Mouse (Mus musculus): ENCODE measurements around the gene Dhrs7. TPM values are rescaled to one million over a fixed set of nuclear protein-coding genes. Genes with fewer than 3 reads are reported as not detected.
A peak's percentile ranks its signal among the peaks of the same experiment; 100 is the strongest.
"Not testable (repeated sequence)": the region's sequence is repeated elsewhere in the genome, so short reads cannot be mapped to it uniquely, and the experiment has no call there.

Gene Dhrs7
- 10 to 100 TPM; 79.8 to 85.4 TPM for total RNA-seq (2021)
- long read RNA-seq, experiment 1, transcript Dhrs7-201 (7 exons, 1,385 nt), result major isoform, 110 of 116 reads
- long read RNA-seq, experiment 1, partial matches to known transcripts, result 4 of 116 reads
- long read RNA-seq, experiment 1, other reads (novel, unspliced or antisense), result 1 of 116 reads
- long read RNA-seq, experiment 2, transcript Dhrs7-201 (7 exons, 1,385 nt), result major isoform, 116 of 128 reads
- long read RNA-seq, experiment 2, partial matches to known transcripts, result 6 of 128 reads
- long read RNA-seq, experiment 2, other reads (novel, unspliced or antisense), result 6 of 128 reads

DNA sequence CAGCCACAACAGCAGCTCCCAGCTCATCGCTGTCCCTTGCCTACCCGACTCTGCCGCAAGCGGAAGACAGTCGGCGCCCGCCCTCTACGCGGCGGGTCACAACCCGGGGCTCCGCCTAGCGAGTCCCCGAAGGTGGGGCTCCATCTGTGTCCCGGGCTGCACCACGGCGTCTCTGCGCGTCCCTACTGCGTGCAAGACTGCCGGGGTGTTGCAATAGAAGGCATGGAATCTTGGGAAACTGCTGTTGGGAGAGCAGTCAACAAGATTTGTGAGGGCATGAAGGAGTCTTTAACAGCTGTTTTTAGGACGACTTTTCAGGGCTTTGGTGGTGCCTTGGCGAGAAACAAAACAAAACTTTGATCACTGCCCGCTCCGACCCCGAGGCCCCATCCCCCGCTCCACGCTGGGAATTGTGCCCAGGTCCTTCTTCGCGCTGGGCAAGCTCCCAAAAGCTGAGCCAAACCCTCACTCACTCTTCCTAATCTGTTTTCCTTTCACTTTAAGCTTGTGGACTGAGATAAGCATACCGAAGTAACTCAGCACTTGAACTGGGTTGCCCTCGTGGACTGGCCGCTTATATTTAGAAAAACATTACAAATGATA is at the start of gene Dhrs7:
Gene Dhrs7, minus strand, starts transcription at position 175 of the 603 bp plus-strand sequence.
- peak; percentile 76 to 88 for DNase-seq (ENCODE audit: low spot score in 2 of 2)

DNA sequence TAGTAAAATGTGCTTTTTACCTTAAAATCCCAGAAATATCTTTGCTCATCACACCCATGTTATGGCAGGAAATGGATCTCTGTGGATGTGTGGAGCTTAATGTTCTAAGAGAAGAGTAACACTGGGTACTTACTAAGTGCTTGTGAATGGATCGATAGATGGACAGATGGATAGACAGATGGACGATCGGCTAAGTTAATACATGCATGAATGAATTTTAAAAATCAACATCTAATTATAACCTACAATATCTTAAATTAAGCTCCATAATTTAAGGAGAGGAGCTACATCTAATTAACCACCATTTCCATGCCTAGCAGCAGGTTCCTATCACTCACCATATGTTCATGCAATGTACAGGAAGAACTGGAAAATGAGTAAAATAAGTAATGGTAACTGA is 45.3 kb upstream of the Dhrs7 start:
- DNase-seq (ENCODE audit: low spot score in 2 of 2), result no peak

DNA sequence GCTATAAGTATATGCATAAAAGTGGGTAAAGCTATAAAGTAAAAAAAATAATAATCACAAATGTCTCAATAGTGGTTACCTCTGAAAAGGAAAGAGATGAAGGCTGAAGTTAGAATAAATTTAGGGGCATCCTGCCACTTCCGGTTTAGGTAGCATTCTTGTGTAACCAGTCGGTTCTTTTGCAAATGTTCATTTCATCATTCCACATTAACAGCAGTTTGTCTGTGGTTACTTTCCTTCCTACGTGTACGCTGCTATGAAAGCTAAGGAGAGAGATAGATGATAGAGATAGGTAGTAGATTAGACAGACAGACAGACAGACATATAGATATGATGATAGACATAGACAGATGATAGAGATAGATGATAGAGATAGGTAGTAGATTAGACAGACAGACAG is 39.4 kb upstream of the Dhrs7 start:
- no peak for DNase-seq (ENCODE audit: low spot score in 2 of 2)

DNA sequence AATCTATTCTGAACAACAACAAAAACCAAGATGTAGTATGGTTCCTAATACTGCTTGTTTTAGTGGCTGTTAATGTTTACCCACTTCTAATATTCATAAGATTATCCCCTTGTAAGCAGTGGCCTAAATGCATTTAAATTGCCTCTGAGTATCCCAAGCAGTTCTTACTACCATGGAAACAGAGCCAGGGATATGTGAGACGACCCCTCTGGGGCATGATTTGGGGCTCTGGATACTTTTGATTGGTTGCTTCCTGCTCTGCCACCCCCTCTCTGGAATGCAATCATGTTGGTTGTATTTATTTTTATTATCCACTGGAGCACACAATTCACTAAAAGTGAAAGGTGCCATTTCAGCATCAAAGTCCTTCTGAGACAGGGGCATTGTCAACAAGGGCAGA is 35.3 kb upstream of the Dhrs7 start:
- DNase-seq (ENCODE audit: low spot score in 2 of 2), result no peak

DNA sequence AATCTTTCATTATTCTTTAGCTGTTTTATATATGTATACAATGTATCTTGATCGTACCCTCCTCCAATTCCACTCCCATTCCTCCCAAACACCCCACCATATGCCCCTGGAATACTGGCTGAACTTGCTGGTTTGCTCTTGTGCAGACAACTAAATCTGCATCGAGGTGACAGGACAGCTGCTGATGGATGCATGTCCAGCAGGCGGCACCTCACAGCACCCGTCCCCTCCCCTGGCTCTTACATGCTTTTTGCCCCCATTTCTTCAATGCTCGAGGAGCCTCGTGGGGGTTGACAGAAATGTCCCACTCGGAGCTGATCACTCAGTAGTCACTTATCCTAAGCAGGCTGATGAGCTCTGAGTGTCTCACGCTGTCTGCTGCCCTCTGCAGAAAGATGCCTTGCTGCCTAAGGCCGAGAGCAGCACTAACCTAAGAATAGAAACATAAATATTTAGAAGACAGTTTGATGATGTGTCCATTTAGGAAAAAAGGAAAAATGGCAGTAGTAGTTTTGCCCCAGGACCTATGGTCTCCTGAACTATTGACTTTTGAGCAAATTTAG is 30.3 kb upstream of the Dhrs7 start:
- no peak for DNase-seq (ENCODE audit: low spot score in 2 of 2)

DNA sequence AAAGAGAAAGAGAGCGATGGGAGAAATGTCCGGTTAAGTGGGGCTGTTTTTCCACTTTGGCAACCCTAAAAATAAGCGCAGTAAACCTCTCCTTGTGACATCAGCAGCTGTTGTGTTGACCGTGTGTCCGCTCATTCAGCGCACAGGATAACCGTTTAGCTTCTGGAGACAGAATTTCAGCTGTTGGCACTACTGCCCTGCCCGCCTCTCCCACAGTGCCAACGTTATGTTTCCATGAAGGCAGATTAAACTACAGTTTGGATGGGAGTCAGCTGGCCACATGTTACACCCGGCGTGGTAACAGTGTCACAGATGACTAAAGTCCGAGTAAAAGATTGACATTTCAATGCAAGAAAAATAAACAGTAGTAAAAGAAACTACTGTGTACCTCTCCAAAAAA is 29.7 kb upstream of the Dhrs7 start:
- no peak for DNase-seq (ENCODE audit: low spot score in 2 of 2)

DNA sequence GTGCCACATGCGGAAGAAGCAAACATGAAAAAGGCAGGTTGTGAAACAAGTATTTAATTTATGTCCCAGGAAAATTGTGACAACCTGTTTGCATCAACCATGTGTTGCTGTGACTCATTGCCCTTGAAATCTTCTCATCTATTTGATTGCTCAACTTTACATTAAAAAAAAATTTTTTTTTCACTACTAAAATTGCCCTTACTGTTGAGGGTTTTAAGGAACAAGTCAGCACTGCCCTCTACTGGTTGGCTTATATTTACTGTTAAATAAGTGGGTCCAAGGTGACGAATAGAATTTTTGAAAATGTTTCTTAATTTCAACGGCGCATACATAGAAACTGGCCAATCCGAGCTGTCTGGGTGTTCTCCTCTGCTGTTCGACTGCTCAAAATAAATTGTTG is 29.2 kb upstream of the Dhrs7 start:
- no peak for DNase-seq (ENCODE audit: low spot score in 2 of 2)

DNA sequence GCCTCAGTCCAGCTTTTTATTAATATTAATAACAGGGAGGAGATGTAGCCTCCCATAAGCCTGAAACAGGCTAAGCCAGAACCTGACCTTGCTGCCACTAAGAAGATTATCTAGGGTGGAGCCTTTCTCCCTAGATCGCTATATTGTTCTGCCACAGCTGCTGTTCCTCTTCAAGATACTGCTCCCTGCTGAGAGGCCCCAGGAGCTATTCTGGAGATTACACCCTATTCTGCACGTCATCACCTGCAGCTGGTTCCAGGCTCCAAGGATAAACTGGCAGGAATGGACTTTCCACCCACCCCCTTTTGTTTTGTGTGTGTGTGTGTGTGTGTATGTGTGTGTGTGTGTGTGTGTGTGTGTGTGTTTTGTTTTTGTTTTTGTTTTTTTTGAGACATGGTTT is 23.6 kb upstream of the Dhrs7 start:
- not testable (repeated sequence) for DNase-seq (ENCODE audit: low spot score in 2 of 2)

DNA sequence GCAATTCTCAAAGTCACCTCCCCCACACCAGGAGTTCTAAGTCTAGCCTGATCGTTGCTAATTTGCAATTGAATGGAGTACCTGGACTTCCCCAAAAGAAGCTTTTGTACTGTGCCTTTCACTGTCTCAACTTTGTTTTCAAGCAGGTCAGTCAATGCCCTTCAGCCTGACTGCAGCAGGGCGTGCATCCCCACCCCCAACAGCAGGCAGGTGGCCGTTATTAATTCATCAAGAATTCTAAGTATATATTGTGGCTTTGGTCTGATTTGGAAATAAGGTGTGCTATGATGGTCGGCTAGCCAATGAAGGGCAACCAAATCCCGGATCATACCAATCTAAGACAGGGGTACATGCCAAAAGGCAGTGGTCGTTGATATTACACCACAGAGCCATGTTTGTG is 23.0 kb upstream of the Dhrs7 start:
- not testable (repeated sequence) for DNase-seq (ENCODE audit: low spot score in 2 of 2)

DNA sequence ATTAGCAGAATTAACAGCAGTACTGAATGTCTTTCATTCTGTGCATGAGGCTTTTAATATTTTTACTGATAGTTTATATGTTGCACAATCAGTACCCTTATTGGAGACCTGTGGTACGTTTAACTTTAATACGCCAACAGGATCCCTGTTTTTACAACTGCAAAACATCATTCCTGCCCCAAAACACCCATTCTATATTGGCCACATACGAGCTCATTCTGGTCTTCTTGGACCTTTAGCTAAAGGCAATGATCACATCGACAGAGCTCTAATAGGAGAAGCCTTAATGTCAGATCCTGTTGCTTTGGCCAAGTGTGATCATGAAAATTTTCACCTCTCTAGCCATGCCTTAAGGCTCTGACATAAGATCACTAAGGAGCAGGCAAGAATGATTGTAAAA is 21.9 kb upstream of the Dhrs7 start:
- not testable (repeated sequence) for DNase-seq (ENCODE audit: low spot score in 2 of 2)

DNA sequence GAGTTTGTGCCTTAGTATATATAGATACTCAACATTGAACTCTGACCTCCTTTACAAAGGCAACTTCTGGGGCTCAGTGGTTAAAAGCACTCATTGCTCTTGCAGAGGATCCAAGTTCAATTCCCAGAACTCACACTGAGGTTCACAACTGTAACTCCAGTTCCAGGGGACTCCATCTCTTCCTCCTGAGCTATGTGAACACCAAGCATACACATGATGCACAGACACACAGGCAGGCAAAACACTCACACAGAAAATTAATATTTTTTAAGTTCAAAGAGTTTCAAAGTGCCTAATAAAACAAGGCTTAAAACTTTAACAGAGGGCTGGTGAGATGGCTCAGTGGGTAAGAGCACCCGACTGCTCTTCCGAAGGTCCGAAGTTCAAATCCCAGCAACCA is 18.9 kb upstream of the Dhrs7 start:
- DNase-seq (ENCODE audit: low spot score in 2 of 2), result no peak

DNA sequence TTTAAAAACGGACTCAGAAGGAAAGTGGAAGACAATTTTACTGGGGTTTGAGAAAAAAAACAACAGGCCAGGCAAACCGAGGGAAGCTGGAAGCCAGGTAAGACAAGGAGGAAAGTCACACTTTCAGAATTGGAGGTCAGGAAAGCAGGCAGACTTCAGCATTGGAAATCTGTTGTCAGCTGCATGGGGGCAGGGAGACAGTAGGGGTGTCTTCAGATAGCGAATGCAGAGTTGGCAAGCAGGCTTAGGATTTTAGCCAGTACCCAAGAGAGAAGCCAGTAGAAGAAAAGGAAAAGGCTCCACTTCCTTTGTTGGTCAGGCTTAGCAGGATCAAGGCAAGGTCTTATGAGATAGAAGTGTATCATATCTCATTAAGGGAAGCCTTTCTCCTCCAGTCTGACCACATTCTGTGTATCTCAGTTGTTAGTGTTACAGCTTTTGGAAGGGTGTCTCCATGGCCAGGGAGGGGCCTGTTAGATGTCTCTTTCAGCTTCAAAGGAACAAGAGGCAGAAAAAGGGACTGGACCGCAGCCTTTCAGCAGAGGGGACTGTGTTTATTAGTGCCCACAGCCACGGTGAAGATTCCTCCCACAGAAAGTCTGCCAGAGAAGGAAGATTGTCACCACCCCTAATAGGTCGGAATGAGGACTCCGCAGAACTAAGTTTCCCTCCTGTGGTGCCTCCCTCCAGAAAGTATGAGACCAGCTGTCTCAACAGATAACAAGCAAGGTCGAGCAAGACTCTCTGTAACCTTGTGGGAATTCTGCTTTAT is 18.0 kb upstream of the Dhrs7 start:
- DNase-seq (ENCODE audit: low spot score in 2 of 2), result no peak

DNA sequence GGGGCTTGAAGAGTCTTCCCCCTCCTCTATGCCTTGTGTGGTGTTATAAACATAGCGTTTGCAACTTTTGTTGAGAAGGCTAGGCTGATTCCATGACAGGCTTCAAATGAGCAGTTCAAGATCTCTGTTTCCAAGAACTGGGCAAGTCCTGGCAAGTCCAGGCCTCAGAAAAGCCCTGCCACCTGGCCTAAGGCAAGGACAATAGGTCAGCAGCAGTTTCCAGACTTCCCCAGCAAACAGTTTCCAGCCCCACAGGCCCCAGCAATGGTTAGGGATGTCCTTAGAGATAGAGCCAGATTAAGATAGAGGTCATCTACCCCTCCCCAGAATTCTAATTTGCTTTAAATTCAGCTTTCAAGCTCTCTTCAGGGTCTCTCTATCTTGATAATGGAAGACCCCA is 17.2 kb upstream of the Dhrs7 start:
- DNase-seq (ENCODE audit: low spot score in 2 of 2), result no peak

DNA sequence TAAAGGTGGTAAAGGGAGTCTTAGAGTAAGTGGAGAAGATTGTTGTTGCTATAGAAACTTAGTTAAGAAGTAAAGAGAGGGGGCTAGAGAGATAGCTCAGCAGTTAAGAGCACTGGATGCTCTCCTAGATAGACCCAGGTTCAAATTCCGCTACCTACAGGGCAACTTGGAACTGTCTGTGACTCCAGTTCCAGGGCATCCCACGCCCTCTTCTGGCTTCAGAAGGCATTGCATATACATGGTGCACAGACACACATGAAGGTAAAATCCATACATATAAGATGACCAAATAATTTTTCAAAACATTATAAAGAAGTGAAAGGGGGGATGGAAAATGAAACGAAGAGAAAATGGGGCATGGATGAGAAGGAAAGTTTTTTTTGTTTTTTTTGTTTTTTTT is 14.9 kb upstream of the Dhrs7 start:
- DNase-seq (ENCODE audit: low spot score in 2 of 2), result no peak

DNA sequence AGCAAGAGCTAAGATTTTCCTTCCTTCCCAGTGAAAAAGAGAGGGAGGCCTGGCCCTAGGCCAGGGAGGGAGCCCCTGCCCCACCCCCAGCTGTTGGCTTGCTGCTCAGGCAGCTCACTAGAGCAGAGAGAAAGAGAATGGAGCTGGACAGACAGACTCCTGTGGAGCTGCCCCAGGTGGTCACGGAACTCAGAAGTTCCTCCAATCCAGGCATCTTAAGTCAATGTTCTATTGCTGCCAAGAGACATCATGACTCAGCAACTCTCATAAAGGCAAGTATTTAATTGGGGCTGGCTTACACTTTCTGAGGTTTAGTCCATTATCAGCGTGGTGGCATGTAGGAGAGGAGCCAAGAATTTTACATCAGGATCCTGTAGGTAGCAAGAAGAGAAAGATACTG is 10.1 kb upstream of the Dhrs7 start:
- DNase-seq (ENCODE audit: low spot score in 2 of 2), result no peak

DNA sequence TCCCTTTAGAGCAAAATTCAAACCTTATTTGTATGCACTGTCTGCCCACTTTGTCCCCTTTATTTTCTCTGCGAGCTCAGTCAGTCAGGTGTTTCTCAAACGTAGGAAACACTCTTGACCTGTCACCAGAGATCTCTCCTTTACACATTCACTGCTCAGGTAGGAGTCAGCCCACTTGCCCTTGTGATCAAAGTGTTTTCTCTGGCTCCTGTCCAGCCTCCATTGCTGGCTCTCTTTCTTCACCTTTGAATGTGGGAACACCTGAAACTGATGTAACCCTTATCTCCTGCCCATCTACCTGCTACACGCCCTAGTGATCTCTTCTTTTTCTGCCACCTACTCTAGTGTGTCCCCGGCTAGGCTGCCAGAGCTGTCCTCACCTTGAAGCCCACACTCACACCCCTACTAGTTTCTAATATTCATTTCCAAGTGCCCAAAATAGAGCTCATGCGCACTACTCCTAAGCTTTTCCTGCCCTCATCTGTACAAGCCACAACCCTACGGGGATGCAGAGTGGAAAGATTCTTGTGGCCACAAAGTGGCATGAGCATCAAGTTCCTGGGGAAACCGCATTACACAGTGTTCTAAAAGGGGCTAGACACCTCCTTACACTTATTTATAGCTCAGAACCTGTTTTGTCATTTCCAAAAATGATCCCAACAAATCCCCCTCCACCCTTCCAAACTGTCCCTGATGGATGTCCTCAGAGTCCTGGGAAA is 9.5 kb upstream of the Dhrs7 start:
- no peak for DNase-seq (ENCODE audit: low spot score in 2 of 2)

DNA sequence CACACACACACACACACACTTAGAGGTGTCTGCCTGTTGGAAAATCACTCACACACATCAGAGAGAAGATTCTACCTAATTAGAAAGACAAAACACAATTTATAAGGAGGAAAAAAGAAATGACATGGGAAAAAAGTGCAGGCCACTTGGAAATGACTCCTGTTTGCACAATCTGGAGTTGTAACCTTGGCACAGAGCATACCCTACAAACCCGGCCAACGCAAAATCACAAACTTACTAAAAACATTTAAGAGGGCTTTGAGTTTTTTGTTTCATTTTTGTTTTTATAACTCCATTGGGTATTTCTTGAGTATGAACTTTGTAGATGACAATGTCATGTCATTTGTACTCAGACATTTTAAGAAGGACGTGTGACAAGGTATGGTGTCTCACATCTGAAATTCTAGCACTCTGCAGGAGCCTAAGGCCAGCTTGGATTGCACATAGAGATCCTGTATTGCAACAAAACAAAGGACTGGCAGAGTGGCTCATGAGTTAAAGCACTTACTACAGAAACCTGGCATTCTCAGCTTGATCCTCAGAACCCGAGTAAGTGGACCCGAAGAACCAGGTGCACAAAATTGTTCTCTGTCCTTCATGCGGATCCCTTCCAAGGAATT is 6.9 kb upstream of the Dhrs7 start:
- no peak for DNase-seq (ENCODE audit: low spot score in 2 of 2)

DNA sequence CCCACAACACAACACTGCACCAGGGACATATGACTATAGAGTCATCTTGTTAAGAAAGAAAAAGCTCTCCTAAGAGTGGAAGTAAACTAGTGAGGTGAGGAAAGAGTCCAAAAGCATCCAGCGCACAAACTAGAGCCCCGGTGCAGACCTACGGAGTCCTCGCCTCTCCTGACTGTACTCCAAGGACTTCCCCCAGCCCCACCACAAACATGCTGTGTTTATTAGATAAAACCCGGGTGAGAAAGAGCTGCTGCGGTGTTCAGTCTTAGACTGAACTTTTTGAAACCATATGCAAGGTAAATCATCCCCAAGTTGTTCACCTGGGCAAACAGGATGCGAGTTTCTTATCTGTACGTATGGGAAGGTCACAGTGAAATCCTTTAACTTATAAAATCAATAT is 6.2 kb upstream of the Dhrs7 start:
- DNase-seq (ENCODE audit: low spot score in 2 of 2), result no peak

DNA sequence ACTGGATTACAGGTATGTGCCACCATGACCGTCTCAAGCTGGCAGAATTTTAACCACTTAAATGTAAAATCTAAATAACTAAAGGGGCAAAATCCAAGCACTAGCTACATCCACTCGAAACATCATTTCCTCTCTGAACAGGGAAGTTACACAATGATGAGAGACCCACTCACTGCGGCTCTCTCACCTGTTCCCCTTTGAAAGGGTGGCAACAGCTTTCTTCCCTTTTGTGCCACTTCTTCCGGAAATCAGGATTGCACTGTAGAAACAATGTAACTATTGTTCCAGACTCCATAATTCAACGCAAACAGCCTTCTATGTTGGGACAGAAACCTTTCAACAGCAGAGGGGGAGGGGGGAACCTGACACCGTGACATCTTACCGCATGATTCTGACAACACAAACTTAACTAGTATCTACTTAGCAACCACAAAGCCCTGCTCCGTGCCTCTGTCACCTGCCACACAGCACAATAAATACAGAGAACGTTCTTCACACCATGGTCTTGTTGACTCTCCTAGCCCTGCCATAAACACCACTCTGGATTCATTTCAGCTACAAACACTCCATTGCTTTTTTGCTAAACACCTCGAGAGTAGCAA is 3.3 kb upstream of the Dhrs7 start:
- no peak for DNase-seq (ENCODE audit: low spot score in 2 of 2)

DNA sequence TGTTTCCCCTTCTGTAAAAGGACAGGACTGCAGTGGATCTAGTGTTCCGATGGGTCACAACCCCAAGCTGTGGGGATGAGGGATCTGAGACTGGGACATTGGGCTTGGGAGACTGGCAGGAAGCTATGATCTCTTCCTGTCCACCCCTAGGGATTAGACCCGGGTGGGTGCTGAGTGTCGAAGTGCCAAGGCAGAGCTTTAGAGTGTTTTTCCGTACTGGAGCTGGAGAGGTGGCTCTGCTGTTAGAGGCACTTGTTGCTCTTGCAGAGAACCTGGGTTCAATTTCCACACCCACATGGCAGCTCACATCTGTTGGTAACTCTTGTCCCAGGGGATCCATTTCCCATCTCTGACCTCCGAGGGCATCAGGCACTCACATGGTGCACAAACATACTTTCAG is 1.3 kb upstream of the Dhrs7 start:
- no peak for DNase-seq (ENCODE audit: low spot score in 2 of 2)

Measured in adrenal gland, postnatal 4 days (tissue).